Mouse (Mus musculus): ENCODE data around the gene Irak3. TPM values are rescaled to one million over a fixed set of nuclear protein-coding genes. Genes with fewer than 3 reads are reported as not detected.
A peak's percentile ranks its signal among the peaks of the same experiment; 100 is the strongest.

The Irak3 gene
- total RNA-seq, 1 experiment = 19.8 TPM

DNA sequence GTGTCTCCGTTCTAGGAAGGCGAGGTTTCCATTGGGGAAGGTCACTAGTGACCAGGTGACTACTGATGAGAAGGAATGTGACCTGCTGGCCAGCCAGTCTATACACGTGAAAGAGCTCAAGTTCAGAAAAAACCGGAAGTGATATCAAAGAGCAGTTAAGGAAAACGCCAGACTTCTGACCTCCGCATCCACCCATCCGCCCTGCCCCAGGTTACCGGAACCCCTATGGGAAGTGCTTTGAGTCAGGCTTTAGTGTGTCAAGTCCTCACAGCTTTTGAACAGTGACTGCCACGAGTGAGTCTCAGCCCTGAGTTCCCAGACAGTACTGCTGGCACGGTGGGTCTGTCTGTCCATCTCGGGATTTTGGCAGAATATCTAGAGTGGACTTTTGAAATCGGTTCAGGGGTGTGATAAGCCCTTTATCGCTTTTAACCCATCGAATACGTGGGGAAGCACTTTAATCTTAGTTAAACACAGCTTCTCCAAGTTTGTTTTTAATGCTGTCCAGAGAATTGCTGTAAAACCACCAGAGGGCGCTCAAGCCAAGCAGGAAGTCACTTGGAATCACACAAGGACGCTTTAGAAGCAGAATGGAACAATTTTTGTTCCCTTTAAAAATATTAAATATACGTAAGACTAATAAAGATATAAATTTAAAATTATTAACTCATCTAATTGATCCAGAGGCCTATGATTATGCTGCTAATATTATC, 31.9 kb upstream of the Irak3 start:
- Histone ChIP-seq H3K9me3 (ENCODE audit: control insufficient read depth, insufficient read depth, low read depth, low read length) (no peaks in the 10 kb centered on the region), H3K9ac (ENCODE audit: insufficient read depth, low read depth, low read length, poor library complexity, severe bottlenecking) (peak overlapping the region; percentile 57; the same call in 1 of the 2 replicates), H3K4me1 (ENCODE audit: control insufficient read depth in 2 of 2, insufficient read depth in 2 of 2, low read length in 2 of 2, poor library complexity in 1 of 2) (no peaks in the 10 kb centered on the region), H3K27ac (ENCODE audit: insufficient read depth, low read depth, low read length, poor library complexity, severe bottlenecking) (no peak overlapping the region; the same call in 1 of the 2 replicates), H3K36me3 (ENCODE audit: control insufficient read depth, insufficient read depth, low read length, poor library complexity, severe bottlenecking) (peaks cover 17% of the 10 kb centered on the region), H3K4me3 (ENCODE audit: insufficient read depth in 1 of 2, low read depth in 1 of 2, low read length in 2 of 2, poor library complexity in 1 of 2, severe bottlenecking in 1 of 2) (peak overlapping the region in 1 of 2 experiments; percentile 7; a peak in 1 of 4 replicates)
- no peak for DNase-seq (ENCODE audit: low read depth, low spot score)
- in situ Hi-C loops (cut with MboI; ENCODE audit: low sequenced_read_pairs in 2 of 2, unreplicated experiment in 2 of 2) = no loop called here
- TF ChIP-seq MAFK (IDR thresholded peaks at IDR 0.05; ENCODE audit: insufficient read depth, low read depth, low read length) = no peak
- TF ChIP-seq ZNF384 (IDR thresholded peaks at IDR 0.05; ENCODE audit: low read depth, low read length) = no peak
- TF ChIP-seq CHD2 (IDR thresholded peaks at IDR 0.05; ENCODE audit: low read depth, low read length) = no peak
- peak; percentile 46; the same call in 1 of the 2 replicates for TF ChIP-seq ZC3H11A (IDR thresholded peaks at IDR 0.05; ENCODE audit: borderline replicate concordance, low read depth, low read length)
- TF ChIP-seq HCFC1 (IDR thresholded peaks at IDR 0.05; ENCODE audit: borderline replicate concordance, insufficient read depth, low read length) = no peak

DNA sequence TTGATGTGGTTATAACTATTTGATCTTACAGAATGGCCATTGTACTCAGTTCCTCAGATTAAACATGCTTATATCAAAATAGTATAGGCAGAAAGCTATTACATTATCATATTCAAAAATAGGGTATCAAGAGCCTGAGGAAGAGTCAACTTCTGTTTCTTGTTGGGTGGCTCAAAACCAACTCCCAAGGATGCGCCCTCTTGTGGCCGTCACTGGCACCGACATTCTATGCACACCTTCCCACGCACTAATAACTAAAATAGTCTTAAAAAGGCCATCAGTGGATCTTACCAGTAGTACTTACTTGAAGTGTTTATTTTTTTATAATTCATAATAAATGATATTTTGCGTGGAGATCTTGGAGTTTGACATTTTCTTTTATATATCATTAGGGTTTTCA, 29.8 kb upstream of the Irak3 start:
- Histone ChIP-seq H3K9ac (ENCODE audit: insufficient read depth, low read depth, low read length, poor library complexity, severe bottlenecking) (no peak overlapping the region), H3K9me3 (ENCODE audit: control insufficient read depth, insufficient read depth, low read depth, low read length) (no peaks in the 10 kb centered on the region), H3K36me3 (ENCODE audit: control insufficient read depth, insufficient read depth, low read length, poor library complexity, severe bottlenecking) (peaks cover 23% of the 10 kb centered on the region), H3K4me1 (ENCODE audit: control insufficient read depth in 2 of 2, insufficient read depth in 2 of 2, low read length in 2 of 2, poor library complexity in 1 of 2) (peaks cover 0 to 2% of the 10 kb centered on the region in 2 experiments; a peak in 1 of 4 replicates), H3K4me3 (ENCODE audit: insufficient read depth in 1 of 2, low read depth in 1 of 2, low read length in 2 of 2, poor library complexity in 1 of 2, severe bottlenecking in 1 of 2) (no peak overlapping the region), H3K27ac (ENCODE audit: insufficient read depth, low read depth, low read length, poor library complexity, severe bottlenecking) (no peak overlapping the region)
- peak; percentile 72 for DNase-seq (ENCODE audit: low read depth, low spot score)
- no peak for TF ChIP-seq ZC3H11A (IDR thresholded peaks at IDR 0.05; ENCODE audit: borderline replicate concordance, low read depth, low read length)
- no peak for TF ChIP-seq MAFK (IDR thresholded peaks at IDR 0.05; ENCODE audit: insufficient read depth, low read depth, low read length)
- TF ChIP-seq ZNF384 (IDR thresholded peaks at IDR 0.05; ENCODE audit: low read depth, low read length) = no peak
- in situ Hi-C loops (cut with MboI; ENCODE audit: low sequenced_read_pairs in 2 of 2, unreplicated experiment in 2 of 2) = no loop called here

DNA sequence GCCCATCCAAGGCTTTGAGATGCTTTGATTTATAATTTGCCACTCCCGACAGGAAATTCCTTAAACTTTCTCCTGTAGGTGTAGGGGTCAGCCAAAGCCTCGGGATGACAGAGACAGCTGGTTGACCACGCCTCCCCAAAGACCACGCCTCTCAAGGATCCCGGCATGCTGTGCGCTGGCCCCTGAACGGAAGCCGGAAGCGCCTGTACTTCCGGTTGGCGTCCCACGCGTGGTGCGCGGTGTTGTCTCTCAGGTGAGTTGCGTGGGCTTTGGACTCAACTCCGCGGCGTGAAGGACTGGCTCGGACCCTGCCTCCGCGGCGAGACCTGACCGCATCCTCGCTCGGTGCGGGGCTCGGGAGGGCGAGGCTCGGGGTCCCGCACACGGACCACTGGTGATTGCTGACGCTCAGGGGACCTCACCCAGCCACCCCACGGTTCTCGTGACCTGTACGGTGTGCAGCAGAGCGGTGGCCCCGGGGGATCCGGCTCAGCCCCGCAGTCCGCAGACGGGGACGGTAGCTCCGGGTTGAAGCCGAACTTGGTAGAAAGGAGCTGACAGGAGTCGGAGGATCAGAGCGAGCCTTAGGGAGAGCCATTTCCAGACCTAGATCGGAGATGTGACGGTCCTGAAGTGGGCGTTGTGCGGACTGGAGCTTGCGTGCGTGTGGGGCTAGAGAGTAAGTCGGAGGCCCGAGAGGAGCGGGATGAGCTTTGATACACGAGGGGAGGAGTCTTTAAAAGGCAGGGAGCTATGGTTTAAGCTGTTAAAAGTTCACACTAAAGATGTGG, 25.1 kb upstream of the Irak3 start, which contains the start of gene Llph:
Gene Llph, plus strand, starts transcription at position 200 of the 791 bp plus-strand sequence.
- peaks cover 0 to 2% of the 10 kb centered on the region in 2 experiments; a peak in 1 of 4 replicates for H3K4me1 ChIP-seq (ENCODE audit: control insufficient read depth in 2 of 2, insufficient read depth in 2 of 2, low read length in 2 of 2, poor library complexity in 1 of 2)
- H3K27ac ChIP-seq (ENCODE audit: insufficient read depth, low read depth, low read length, poor library complexity, severe bottlenecking) = 0 out of 2 replicates have a peak within 1 kb of the TSS, but pooled peaks have one; percentile 2
- peak within 1 kb of the TSS; percentile 92 to 97 for H3K4me3 ChIP-seq (ENCODE audit: insufficient read depth in 1 of 2, low read depth in 1 of 2, low read length in 2 of 2, poor library complexity in 1 of 2, severe bottlenecking in 1 of 2)
- in situ Hi-C loops (cut with MboI; ENCODE audit: low sequenced_read_pairs in 2 of 2, unreplicated experiment in 2 of 2) = no loop called here
- H3K9ac ChIP-seq (ENCODE audit: insufficient read depth, low read depth, low read length, poor library complexity, severe bottlenecking) = peak within 1 kb of the TSS; percentile 88
- TF ChIP-seq ZC3H11A (IDR thresholded peaks at IDR 0.05; ENCODE audit: borderline replicate concordance, low read depth, low read length) (no peak), ZNF384 (IDR thresholded peaks at IDR 0.05; ENCODE audit: low read depth, low read length) (no peak), HCFC1 (IDR thresholded peaks at IDR 0.05; ENCODE audit: borderline replicate concordance, insufficient read depth, low read length) (0 out of 2 replicates have a peak, but pooled peaks have one; percentile 30), CHD2 (IDR thresholded peaks at IDR 0.05; ENCODE audit: low read depth, low read length) (no peak)
- no peaks in the 10 kb centered on the region for H3K9me3 ChIP-seq (ENCODE audit: control insufficient read depth, insufficient read depth, low read depth, low read length)
- H3K36me3 ChIP-seq (ENCODE audit: control insufficient read depth, insufficient read depth, low read length, poor library complexity, severe bottlenecking) = peaks cover 23% of the 10 kb centered on the region
- peak; percentile 83 for DNase-seq (ENCODE audit: low read depth, low spot score)

DNA sequence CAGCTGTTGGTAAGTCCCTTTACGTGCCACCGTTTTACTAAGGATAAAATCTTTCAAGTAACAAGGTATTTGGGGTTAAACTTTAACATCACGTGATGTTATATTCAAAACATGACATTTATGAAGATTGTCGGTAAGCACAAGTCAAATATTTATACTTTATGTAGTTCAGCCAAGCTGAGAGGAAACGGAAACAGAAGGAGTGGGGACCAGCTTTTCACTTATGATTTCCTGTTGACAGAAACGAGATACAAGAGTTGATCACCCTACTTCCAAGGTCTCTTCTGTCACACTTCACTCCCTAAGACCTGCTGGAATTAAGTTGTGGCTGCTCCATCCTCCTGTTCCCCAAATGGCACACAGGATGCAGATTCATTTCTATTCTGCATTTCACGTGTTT, 18.8 kb upstream of the Irak3 start:
- H3K9me3 ChIP-seq (ENCODE audit: control insufficient read depth, insufficient read depth, low read depth, low read length) = no peaks in the 10 kb centered on the region
- no peak overlapping the region for H3K4me3 ChIP-seq (ENCODE audit: insufficient read depth in 1 of 2, low read depth in 1 of 2, low read length in 2 of 2, poor library complexity in 1 of 2, severe bottlenecking in 1 of 2)
- DNase-seq (ENCODE audit: low read depth, low spot score) = no peak
- in situ Hi-C loops (cut with MboI; ENCODE audit: low sequenced_read_pairs in 2 of 2, unreplicated experiment in 2 of 2) = no loop called here
- H3K27ac ChIP-seq (ENCODE audit: insufficient read depth, low read depth, low read length, poor library complexity, severe bottlenecking) = no peak overlapping the region
- peaks cover 9% of the 10 kb centered on the region for H3K36me3 ChIP-seq (ENCODE audit: control insufficient read depth, insufficient read depth, low read length, poor library complexity, severe bottlenecking)
- no peak overlapping the region for H3K9ac ChIP-seq (ENCODE audit: insufficient read depth, low read depth, low read length, poor library complexity, severe bottlenecking)
- no peaks in the 10 kb centered on the region for H3K4me1 ChIP-seq (ENCODE audit: control insufficient read depth in 2 of 2, insufficient read depth in 2 of 2, low read length in 2 of 2, poor library complexity in 1 of 2)
- TF ChIP-seq HCFC1 (IDR thresholded peaks at IDR 0.05; ENCODE audit: borderline replicate concordance, insufficient read depth, low read length) (no peak), CHD2 (IDR thresholded peaks at IDR 0.05; ENCODE audit: low read depth, low read length) (no peak), MAFK (IDR thresholded peaks at IDR 0.05; ENCODE audit: insufficient read depth, low read depth, low read length) (no peak), ZC3H11A (IDR thresholded peaks at IDR 0.05; ENCODE audit: borderline replicate concordance, low read depth, low read length) (no peak), ZNF384 (IDR thresholded peaks at IDR 0.05; ENCODE audit: low read depth, low read length) (no peak)
